Mouse (Mus musculus) bone marrow macrophage, adult 2 months (primary cell): Measurements from ENCODE around the gene C7. TPM values are rescaled to one million over a fixed set of nuclear protein-coding genes. Genes with fewer than 3 reads are reported as not detected.
"Not testable (repeated sequence)": the region's sequence is repeated elsewhere in the genome, so short reads cannot be mapped to it uniquely, and the experiment has no call there.

Experiments
- H3K27ac ChIP-seq: 2 replicates; pipeline ENCODE4 v1.5.1; 2012; ENCODE audit warnings: low read depth, low read length; ENCODE audit not compliant: insufficient read depth
- H3K4me1 ChIP-seq: 2 replicates; pipeline ENCODE4 v1.6.1; 2012; ENCODE audit warnings: low read length; ENCODE audit not compliant: control insufficient read depth, insufficient read depth
- H3K4me3 ChIP-seq: 2 replicates; pipeline ENCODE4 v1.5.1; 2012; ENCODE audit warnings: mild to moderate bottlenecking, low read length, moderate library complexity; ENCODE audit not compliant: insufficient read depth
- CTCF ChIP-seq: IDR thresholded peaks from 2 replicates; pipeline ENCODE4 v1.5.1; 2012; ENCODE audit warnings: low read depth, mild to moderate bottlenecking, low read length, moderate library complexity
- POLR2A ChIP-seq: IDR thresholded peaks from 2 replicates; pipeline ENCODE4 v1.6.1; 2012; ENCODE audit warnings: mild to moderate bottlenecking, low read depth, low read length, borderline replicate concordance
- polyA plus RNA-seq: library from polyadenylated mRNA; stranded (reverse); fragments of >200 nt; gene quantifications from 2 replicates; pipeline ENCODE4 v1.2.4, GENCODE M21; 2012; ENCODE audit not compliant: missing spikeins, insufficient read depth, insufficient read length

Gene C7
- polyA plus RNA-seq, 1 experiment: not detected

DNA sequence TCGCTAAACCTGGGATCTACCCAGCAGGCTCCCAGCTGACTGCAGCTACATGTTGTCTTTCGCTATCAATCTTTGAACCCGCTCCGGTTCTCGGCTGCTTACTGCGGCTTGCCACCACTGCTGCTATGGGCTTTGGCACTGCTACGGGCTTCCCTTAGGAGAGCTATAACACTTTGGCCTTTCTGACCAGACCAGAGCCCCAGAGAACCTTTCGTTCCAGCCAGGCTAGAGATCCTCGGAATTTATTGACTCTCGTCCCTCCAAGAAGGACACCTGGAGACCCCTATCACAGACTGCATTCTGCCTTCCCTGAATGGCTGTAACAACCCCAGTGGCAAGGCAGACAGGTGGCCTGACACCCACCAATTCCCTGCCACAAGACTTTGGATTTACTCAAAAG lies 26.6 kb upstream of the C7 start:
- Histone ChIP-seq H3K27ac (no peak overlapping the region), H3K4me1 (no peaks in the 10 kb centered on the region)
- TF ChIP-seq POLR2A (no peak), CTCF (no peak)

DNA sequence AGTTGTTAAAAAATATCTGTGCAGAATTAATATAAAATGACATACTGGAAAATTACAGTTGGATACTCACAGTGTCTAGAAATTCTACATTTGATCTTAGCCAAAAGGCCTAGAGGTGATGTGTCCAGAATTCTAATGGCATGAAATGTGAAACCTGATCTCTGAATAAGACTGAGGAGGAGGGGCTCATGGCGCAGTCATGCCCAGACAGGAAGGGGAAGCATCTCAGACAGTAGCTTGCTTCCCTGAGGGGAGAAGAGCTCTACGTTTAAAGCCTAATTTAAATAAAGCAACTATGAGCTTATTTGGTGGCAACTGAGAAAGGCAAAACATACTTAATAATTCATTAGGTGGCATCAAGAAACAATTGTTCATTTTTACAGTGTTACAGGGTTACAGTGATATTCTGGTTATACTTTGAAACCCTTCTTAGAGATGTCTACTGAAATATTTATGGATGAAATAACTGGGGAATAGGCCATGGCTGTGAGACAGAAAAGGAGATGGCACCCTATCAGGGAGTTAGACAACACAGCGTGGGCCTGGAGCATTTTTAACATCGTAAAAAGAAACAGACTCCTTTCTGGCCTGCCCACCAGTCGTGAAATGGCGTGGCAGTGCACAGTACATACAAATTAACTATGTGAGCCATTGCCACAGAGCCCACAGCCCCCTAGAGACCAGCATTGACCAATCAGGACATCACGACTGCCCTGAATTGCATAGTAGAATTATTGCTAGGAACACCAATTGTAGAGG lies 25.5 kb upstream of the C7 start:
- no peak overlapping the region for H3K4me3 ChIP-seq
- H3K27ac ChIP-seq: no peak overlapping the region
- no peaks in the 10 kb centered on the region for H3K4me1 ChIP-seq
- no peak for TF ChIP-seq POLR2A
- TF ChIP-seq CTCF: no peak

More for the DNA sequence above, 26.6 kb upstream of the C7 start:
- no peak overlapping the region for H3K4me3 ChIP-seq

DNA sequence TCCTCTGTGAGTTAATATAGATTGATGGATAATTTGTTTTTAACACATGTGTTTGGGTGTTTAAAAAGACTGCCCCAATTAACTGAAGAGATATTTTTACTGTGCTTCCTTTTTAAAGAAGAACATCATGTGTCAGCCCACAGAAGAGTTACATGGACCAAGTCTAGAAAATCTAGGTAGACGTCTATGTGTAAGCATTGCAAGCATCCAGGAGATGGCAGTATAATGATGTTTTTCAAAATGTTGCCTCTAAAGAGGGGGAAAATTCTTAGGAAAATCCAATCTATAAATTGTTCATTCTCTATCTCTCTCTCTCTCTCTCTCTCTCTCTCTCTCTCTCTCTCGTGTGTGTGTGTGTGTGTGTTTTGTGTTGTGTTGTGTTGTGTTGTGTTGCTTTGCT lies 22.6 kb upstream of the C7 start:
- Histone ChIP-seq H3K4me1 (no peaks in the 10 kb centered on the region), H3K27ac (no peak overlapping the region), H3K4me3 (no peak overlapping the region)
- TF ChIP-seq POLR2A: no peak
- TF ChIP-seq CTCF: no peak

DNA sequence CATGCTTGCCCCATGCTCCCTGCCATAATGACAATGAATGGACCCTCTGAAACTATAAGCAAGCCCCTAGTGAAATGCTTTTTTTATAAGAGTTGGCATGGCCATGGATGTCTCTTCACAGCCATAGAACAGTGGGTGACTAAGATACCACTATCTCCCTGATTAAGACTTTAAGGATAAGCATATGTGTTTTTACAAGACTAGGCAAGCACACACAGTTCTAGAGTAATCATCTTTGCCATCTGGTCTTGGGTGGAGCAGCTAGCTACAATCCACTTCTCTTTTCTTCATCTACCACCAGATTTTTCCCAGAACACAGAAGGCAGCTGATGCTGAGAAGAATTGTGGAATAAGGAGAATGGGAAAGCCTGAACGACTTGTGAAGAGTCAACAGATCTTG lies 17.7 kb upstream of the C7 start:
- H3K4me3 ChIP-seq: no peak overlapping the region
- no peaks in the 10 kb centered on the region for H3K4me1 ChIP-seq
- no peak overlapping the region for H3K27ac ChIP-seq
- TF ChIP-seq POLR2A (no peak), CTCF (no peak)

DNA sequence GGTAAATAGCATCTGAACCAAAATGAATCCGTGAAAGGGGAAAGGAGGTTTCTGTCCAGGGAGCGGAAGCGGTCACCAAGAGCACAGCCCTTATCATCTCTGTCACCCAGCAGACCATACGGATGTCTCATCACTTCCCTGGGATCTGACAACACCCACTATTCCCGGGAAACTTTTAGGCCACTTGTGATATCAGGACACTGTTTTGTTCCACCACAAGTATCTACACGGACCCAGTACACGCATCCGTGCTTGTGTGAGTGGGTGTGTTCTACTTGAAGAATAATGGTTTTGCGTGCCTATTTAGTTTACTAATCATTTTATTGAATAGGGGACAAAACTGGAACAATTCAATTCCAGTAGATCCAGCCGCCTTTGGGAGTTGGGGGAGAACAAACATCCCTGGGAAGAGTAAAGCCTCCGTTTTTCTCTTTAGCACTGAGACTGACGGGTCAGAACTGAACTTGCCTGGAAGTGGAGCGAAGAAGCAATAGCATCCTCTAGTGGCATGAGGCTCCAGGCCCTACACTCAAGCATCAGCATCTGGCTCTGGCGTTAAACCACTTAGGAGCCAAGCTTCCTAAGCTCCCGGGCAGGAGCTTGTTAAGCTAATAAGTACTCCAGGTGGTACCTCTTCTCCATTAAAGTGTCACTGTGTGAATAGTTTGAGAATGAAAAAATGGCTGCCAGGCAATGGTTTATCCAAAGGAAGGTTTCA lies 5.4 kb upstream of the C7 start:
- H3K4me3 ChIP-seq: no peak overlapping the region
- no peaks in the 10 kb centered on the region for H3K4me1 ChIP-seq
- TF ChIP-seq POLR2A (no peak), CTCF (no peak)
- no peak overlapping the region for H3K27ac ChIP-seq

DNA sequence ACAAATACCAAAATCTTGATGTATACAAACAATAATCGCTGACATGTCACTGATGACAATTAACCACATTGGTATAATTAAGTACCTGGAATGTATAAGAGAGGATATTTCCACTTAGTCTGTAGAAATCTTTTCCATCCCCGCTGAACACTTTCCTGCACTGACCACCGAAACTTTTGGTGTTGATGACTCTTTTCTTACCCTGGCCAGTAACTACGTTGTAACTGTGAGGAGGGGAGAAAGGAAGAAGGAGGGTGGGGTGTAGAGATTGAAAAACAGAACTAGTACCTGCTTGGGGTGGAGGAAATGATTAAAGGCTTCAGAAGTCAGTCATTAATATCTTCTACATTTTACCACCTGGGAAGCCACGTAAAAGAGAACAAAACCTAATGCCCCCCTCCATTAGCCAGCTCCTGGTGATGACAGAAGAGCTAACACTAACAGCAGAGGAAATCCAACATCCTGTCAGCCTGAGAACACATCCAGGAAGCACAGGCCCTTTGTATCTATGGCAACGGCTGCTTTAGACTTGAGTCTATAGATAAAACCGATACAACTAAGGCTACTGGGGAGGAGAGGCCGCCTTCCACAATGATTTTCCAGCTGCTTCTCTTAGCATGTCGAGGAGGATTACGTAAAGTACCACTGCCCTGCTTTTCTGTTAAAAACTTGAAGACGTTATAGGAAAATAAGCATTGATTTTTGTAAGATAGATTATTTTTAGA lies 17.8 kb downstream of the C7 start:
- no peak overlapping the region for H3K27ac ChIP-seq

DNA sequence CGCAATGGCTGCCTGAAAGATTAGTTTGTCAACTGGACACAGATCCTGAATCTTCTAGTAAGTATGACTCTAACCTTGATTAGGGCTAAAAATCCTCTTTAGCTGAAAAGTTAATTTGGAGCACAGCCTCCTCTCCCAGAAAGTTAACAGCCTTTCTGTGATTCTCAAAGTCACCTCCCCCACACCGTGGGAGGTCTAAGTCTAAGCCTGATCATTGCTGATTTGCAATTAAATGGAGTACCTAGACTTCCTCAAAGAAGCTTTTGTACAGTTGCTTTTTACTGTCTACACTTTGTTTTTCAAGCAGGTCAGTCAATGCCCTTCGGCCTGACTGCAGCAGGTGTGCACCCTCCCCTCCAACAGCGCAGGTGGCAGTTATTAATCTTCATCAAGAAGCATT lies 34.3 kb downstream of the C7 start:
- Histone ChIP-seq H3K4me3 (no peak overlapping the region), H3K4me1 (no peaks in the 10 kb centered on the region), H3K27ac (no peak overlapping the region)
- TF ChIP-seq CTCF (no peak), POLR2A (no peak)

More for the DNA sequence above, 17.8 kb downstream of the C7 start:
- no peak for TF ChIP-seq POLR2A
- TF ChIP-seq CTCF: no peak
- H3K4me1 ChIP-seq: no peaks in the 10 kb centered on the region
- no peak overlapping the region for H3K4me3 ChIP-seq

DNA sequence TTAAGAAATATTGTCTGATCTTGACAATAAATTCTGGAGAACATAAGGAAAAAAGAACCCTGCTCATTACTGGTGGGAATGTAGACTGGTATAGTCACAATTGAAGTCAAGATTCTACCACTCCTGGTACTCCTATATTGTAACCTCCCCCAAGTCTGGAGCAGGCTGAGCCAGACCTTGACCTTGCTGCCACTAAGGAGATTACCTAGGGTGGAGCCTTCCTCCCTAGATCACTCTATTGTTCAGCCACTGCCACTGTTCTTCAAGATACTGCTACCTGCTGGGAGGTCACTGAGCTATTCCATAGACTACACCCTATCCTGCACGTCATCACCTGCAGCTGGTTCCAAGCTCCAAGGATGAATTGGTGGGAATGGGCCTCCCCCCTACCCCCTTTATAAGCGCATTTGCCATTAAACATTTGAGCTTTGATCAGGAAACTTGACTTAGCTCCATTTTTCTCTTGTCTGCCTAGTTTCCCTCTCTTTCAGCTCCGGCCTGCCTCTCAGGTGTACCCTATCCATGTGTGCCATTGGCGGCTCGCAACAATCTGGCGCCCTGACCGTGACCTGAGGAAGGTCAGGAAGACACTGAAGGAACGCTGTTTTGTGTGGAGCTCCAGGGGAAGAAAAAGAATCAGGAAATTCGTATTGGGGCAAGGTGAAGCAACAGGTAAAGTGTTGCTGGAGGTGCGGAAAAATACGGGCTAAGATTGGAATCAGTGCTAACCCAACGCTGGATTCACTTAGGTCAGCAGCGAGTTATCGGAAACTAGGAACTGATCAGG lies 39.9 kb downstream of the C7 start:
- H3K4me3 ChIP-seq, H3K4me1 ChIP-seq, H3K27ac ChIP-seq: not testable (repeated sequence)

DNA sequence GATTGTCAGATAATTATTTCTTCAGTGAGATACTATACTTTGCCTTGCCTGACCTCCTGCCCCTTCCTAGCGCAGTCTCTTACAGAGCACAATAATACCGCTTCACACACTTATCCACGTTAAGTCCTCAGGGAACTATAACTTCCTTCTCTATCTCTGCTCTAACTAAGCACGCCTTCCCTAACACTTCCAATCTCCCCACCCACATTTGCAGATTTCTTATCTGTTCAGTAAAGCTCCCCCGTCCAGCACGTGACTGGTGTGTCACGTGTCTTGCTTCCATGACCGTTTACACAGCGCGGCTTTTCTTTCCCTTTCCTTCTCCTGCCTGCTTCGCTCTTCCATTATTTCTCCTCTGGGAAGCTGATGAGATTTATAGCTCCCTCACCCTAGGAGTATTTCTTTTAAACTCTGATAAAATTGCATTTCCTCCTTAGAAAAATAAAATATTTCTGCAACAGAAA lies 53.9 kb downstream of the C7 start:
- H3K4me1 ChIP-seq: no peaks in the 10 kb centered on the region
- no peak overlapping the region for H3K4me3 ChIP-seq
- TF ChIP-seq CTCF (no peak), POLR2A (no peak)

More for the DNA sequence above, 53.9 kb downstream of the C7 start:
- H3K27ac ChIP-seq: no peak overlapping the region
